Mouse (Mus musculus) bone marrow, adult 2 months (tissue): Measurements from ENCODE around the gene Ranbp3. TPM values are rescaled to one million over a fixed set of nuclear protein-coding genes. Genes with fewer than 3 reads are reported as not detected.
A peak's percentile ranks its signal among the peaks of the same experiment; 100 is the strongest.
"Not testable (repeated sequence)": the region's sequence is repeated elsewhere in the genome, so short reads cannot be mapped to it uniquely, and the experiment has no call there.

Source experiments
- H3K27ac ChIP-seq: fragments of 200-500 bp; 2 replicates; pipeline ENCODE4 v1.5.1; 2012; ENCODE audit warnings: low read depth, mild to moderate bottlenecking, control low read depth, inconsistent platforms, low read length; ENCODE audit not compliant: control insufficient read depth, poor library complexity, insufficient read depth
- H3K4me1 ChIP-seq: fragments of 200-500 bp; 2 replicates; pipeline ENCODE4 v1.6.1; 2011; ENCODE audit warnings: low read length; ENCODE audit not compliant: control insufficient read depth, insufficient read depth
- H3K4me3 ChIP-seq: fragments of 200-500 bp; replicated peaks from 2 replicates; pipeline ENCODE3; 2011; ENCODE audit warnings: mild to moderate bottlenecking, low read depth, low read length, control low read depth; ENCODE audit not compliant: control insufficient read depth
- CTCF ChIP-seq: fragments of 200-500 bp; IDR thresholded peaks from 2 replicates; pipeline ENCODE4 v1.5.1; 2011; ENCODE audit warnings: low read length, control low read depth; ENCODE audit not compliant: control insufficient read depth, insufficient read depth
- POLR2A ChIP-seq: fragments of 200-500 bp; IDR thresholded peaks from 2 replicates; pipeline ENCODE4 v1.6.1; 2011; ENCODE audit warnings: low read depth, mild to moderate bottlenecking, control low read depth, low read length, borderline replicate concordance; ENCODE audit not compliant: control insufficient read depth
- WGBS: fragments of 180-500 bp; shearing (Covaris S2); methylation state at CpG from one replicate; pipeline ENCODE4 v1.1.7; 2018; 5-methylcytosine and 5-hydroxymethylcytosine counted together
- polyA plus RNA-seq: library from polyadenylated mRNA; stranded (reverse); fragments of >200 nt; gene quantifications from 2 replicates; pipeline ENCODE4 v1.2.4, GENCODE M21; 2011; ENCODE audit warnings: low replicate concordance; ENCODE audit not compliant: missing spikeins, insufficient read depth, insufficient read length

Ranbp3 gene
- 36.4 and 52.9 TPM in 2 replicates for polyA plus RNA-seq

- Histone ChIP-seq H3K4me3 (peak within 1 kb of the TSS; percentile 91), H3K27ac (peak within 1 kb of the TSS; percentile 88), H3K4me1 (peaks cover 1% of the 10 kb centered on the region)
- WGBS: under 1% methylated on average over 64 of the region's 66 CpGs
- TF ChIP-seq POLR2A (peak; percentile 71), CTCF (0 out of 2 replicates have a peak, but pooled peaks have one; percentile 15)
Observed at GRCm38 (mm10) chr17:56672941-56673646, at the start of gene Ranbp3. Gene Ranbp3 (plus strand): TSS chr17:56673294.

- Histone ChIP-seq H3K4me3 (no peak overlapping the region), H3K4me1 (peaks cover 4% of the 10 kb centered on the region; the same call in 1 of the 2 replicates), H3K27ac (no peak overlapping the region)
- 60% methylated on average over 3 of the region's 3 CpGs for WGBS
- TF ChIP-seq CTCF (no peak), POLR2A (no peak)
Observed at GRCm38 (mm10) chr17:56625495-56625894, 47.6 kb upstream of the Ranbp3 start.

DNA sequence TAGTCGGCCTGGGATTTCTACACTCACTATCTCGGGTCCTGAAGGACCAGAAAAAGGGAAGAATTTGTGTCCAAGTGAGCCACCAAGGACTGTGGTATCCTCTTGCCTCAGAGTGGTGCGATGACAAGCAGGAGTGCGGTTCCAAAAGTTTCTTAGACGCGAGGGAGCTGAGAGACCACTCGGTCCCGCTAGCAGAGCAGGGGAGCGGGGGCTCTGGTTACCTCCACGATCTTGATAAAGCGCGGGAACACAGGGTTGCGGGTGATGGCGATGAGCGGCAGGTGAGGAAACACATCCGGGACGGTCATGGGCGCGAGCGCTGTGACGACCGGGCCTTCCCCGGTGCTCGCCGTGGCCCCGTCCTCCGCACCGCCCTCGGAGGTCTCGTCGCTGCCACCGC, 46.8 kb upstream of the Ranbp3 start:
- H3K27ac ChIP-seq: no peak overlapping the region
- TF ChIP-seq CTCF: no peak
- TF ChIP-seq POLR2A: no peak

GRCm38 (mm10) chr17:56626754-56627470, 46.2 kb upstream of the Ranbp3 start, which contains the start of gene Lonp1:
Gene Lonp1 (minus strand): TSS chr17:56626887.
- peak; percentile 76; the same call in 1 of the 2 replicates for TF ChIP-seq POLR2A
- TF ChIP-seq CTCF: peak; percentile 11; the same call in 1 of the 2 replicates
- Histone ChIP-seq H3K4me3 (peak within 1 kb of the TSS; percentile 58), H3K4me1 (peaks cover 4% of the 10 kb centered on the region; the same call in 1 of the 2 replicates), H3K27ac (no peak within 1 kb of the TSS)
- under 1% methylated on average over 51 of the region's 51 CpGs for WGBS

More for the DNA sequence above, 46.8 kb upstream of the Ranbp3 start:
- 0% methylated on average over 32 of the region's 32 CpGs for WGBS
- H3K4me1 ChIP-seq: peaks cover 4% of the 10 kb centered on the region; the same call in 1 of the 2 replicates
- peak overlapping the region; percentile 58 for H3K4me3 ChIP-seq

DNA sequence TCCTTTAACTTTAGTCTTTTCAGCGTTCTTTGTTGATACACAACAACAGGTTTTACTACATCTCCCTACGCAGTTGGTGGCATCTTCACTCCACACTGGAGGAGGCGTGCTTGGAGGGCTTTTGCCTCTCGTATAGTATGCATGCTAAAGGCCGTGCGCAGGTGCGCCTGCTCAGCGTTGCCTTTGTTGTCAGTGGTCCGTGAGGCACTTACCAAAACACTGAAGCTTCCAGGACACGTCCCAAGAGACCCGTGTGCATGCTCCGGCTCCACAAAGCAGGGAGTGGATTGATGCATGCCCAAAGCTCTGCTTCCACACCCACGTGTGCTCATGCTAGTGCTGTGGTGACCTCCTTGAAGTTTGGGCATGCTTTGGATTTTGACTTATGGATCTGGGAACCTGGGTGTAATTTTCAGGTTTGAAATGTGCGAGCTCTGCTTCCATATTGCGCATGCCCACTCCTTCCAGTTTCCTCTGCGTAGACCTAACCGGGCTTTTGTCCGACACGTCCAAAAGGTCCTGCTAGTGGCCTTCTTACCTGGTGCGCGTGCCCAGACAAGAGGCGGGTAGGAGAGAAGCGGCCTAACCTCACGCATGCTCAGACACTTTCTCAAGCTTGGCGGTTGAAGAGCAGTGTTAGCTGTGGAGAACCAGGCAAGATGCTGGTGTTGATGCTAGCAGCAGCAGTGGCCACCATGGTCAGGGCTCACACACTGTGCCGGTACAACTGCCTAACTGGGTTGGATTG, 45.4 kb upstream of the Ranbp3 start, which contains the start of gene Catsperd:
Gene Catsperd (plus strand): TSS at position 614 of the 748 bp plus-strand sequence.
- WGBS: 20% methylated on average over 26 of the region's 26 CpGs
- Histone ChIP-seq H3K4me1 (peaks cover 4% of the 10 kb centered on the region; the same call in 1 of the 2 replicates), H3K27ac (no peak within 1 kb of the TSS), H3K4me3 (peak within 1 kb of the TSS; percentile 58)
- no peak for TF ChIP-seq CTCF
- TF ChIP-seq POLR2A: no peak

DNA sequence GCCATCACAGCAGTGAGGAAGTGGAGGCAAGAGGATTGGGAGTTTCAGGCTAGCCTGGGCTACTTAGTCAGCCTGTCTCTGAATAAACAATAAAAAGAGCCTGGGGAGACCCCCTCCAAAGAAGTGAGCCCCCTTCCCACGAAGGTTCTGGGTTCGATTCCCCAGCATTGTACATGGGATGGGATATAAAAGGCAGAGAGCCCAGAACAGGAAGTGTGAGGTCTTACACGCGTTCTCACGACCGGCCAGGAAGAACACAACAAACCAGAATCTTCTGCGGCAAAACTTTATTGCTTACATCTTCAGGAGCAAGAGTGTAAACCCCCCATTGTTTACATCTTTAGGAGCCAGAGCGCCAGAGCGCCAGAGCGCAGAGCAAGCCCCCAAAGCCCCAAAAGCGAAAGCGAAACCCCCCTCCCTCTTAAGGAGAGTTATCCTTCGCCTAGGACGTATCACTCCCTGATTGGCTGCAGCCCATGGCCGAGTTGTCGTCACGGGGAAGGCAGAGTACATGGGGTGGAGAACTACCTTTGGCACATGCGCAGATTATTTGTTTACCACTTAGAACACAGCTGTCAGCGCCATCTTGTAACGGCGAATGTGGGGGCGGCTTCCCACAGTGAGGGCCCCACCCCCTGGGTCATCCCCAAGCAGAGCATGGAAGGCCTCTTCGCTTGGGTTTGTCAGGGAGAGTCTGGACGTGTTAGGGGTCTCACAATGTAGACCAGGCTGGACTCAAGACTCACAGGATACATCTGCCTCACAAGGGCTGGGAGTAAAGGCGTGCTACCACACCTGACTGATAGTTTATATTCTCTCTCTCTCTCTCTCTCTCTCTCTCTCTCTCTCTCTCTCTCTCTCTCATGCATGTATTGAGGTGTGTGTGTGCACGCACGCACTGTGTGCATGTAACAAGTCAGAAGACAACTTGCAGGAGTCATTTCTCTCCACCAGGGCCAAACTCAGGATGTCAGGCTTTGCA, 43.0 kb upstream of the Ranbp3 start:
- not testable (repeated sequence) for H3K27ac ChIP-seq, H3K4me3 ChIP-seq, H3K4me1 ChIP-seq
- 77% methylated on average over 27 of the region's 27 CpGs for WGBS

DNA sequence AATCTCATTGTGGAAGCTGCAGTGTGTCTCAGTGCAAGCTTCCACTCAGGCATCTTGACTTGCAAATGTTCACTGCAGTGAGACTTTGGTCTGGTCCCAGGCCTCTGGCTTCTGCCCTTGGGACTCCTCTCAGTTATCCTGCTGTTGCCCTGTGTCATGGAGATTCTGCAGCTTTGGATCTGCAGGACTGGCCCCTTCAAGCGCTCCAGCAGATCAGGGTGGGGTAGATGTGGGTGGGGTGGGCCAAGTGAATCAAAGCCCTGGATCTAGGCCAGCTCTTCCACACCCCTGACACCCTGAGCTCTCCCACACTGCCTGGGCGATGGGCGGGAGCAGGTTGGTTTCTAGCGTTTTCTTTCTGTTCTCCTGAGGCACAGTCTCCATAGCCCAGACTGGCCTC, 41.3 kb upstream of the Ranbp3 start:
- Histone ChIP-seq H3K27ac (no peak overlapping the region), H3K4me1 (peaks cover 3% of the 10 kb centered on the region; the same call in 1 of the 2 replicates), H3K4me3 (no peak overlapping the region)
- 63% methylated on average over 4 of the region's 4 CpGs for WGBS
- TF ChIP-seq CTCF: no peak
- no peak for TF ChIP-seq POLR2A
